Mouse (Mus musculus): ENCODE results near the gene Gpc3. TPM values are rescaled to one million over a fixed set of nuclear protein-coding genes. Genes with fewer than 3 reads are reported as not detected.

Gene Gpc3
- polyA plus RNA-seq, 1 experiment, result not detected

- H3K79me2 ChIP-seq (ENCODE audit: control insufficient read depth, insufficient read depth), result no peaks in the 10 kb centered on the region
- TF ChIP-seq USF1 (IDR thresholded peaks at IDR 0.05; ENCODE audit: low read depth) (no peak), CTCF (IDR thresholded peaks at IDR 0.05; ENCODE audit: control insufficient read depth, insufficient read depth, insufficient read length) (no peak), MAX (IDR thresholded peaks at IDR 0.05) (no peak), MYOG (IDR thresholded peaks at IDR 0.05; ENCODE audit: control insufficient read depth, extremely low read depth, insufficient read length) (no peak), MYOD1 (IDR thresholded peaks at IDR 0.05; ENCODE audit: control insufficient read depth, insufficient read length, low read depth) (no peak)
- H3K4me3 ChIP-seq (ENCODE audit: insufficient read depth, poor library complexity, severe bottlenecking), result no peak overlapping the region
- H3K36me3 ChIP-seq (ENCODE audit: control insufficient read depth, insufficient read depth), result no peaks in the 10 kb centered on the region
- H3K27me3 ChIP-seq (ENCODE audit: control insufficient read depth, insufficient read depth, insufficient read length), result no peaks in the 10 kb centered on the region
- H3K79me3 ChIP-seq (ENCODE audit: low read depth), result no peaks in the 10 kb centered on the region
- no peak overlapping the region for H3ac ChIP-seq (ENCODE audit: control insufficient read depth, insufficient read length, low read depth)
Measured at GRCm38 (mm10) chrX:52511151-52511550, 102.6 kb downstream of the Gpc3 start.

GRCm38 (mm10) chrX:52503857-52504256 lies 109.9 kb downstream of the Gpc3 start:
- H3K4me3 ChIP-seq (ENCODE audit: insufficient read depth, poor library complexity, severe bottlenecking), result no peak overlapping the region
- no peaks in the 10 kb centered on the region for H3K27me3 ChIP-seq (ENCODE audit: control insufficient read depth, insufficient read depth, insufficient read length)
- H3K79me3 ChIP-seq (ENCODE audit: low read depth), result no peaks in the 10 kb centered on the region
- no peak overlapping the region for H3ac ChIP-seq (ENCODE audit: control insufficient read depth, insufficient read length, low read depth)
- TF ChIP-seq FOSL1 (IDR thresholded peaks at IDR 0.05; ENCODE audit: insufficient read depth, low read length, poor library complexity, severe bottlenecking) (no peak), MYOG (IDR thresholded peaks at IDR 0.05; ENCODE audit: control insufficient read depth, extremely low read depth, insufficient read length) (no peak), CEBPB (IDR thresholded peaks at IDR 0.05; ENCODE audit: low read depth) (no peak), MAX (IDR thresholded peaks at IDR 0.05) (no peak), MYOD1 (IDR thresholded peaks at IDR 0.05; ENCODE audit: control insufficient read depth, insufficient read length, low read depth) (no peak), CTCF (IDR thresholded peaks at IDR 0.05; ENCODE audit: control insufficient read depth, insufficient read depth, insufficient read length) (no peak), USF1 (IDR thresholded peaks at IDR 0.05; ENCODE audit: low read depth) (no peak)
- H3K79me2 ChIP-seq (ENCODE audit: control insufficient read depth, insufficient read depth), result no peaks in the 10 kb centered on the region
- no peaks in the 10 kb centered on the region for H3K36me3 ChIP-seq (ENCODE audit: control insufficient read depth, insufficient read depth)

- no peak overlapping the region for H3K4me3 ChIP-seq (ENCODE audit: insufficient read depth, poor library complexity, severe bottlenecking)
- no peak overlapping the region for H3ac ChIP-seq (ENCODE audit: control insufficient read depth, insufficient read length, low read depth)
- no peaks in the 10 kb centered on the region for H3K79me3 ChIP-seq (ENCODE audit: low read depth)
- TF ChIP-seq FOSL1 (IDR thresholded peaks at IDR 0.05; ENCODE audit: insufficient read depth, low read length, poor library complexity, severe bottlenecking) (no peak), MYOD1 (IDR thresholded peaks at IDR 0.05; ENCODE audit: control insufficient read depth, insufficient read length, low read depth) (no peak), USF1 (IDR thresholded peaks at IDR 0.05; ENCODE audit: low read depth) (no peak), MYOG (IDR thresholded peaks at IDR 0.05; ENCODE audit: control insufficient read depth, extremely low read depth, insufficient read length) (no peak)
- no peaks in the 10 kb centered on the region for H3K79me2 ChIP-seq (ENCODE audit: control insufficient read depth, insufficient read depth)
- no peaks in the 10 kb centered on the region for H3K36me3 ChIP-seq (ENCODE audit: control insufficient read depth, insufficient read depth)
- H3K27me3 ChIP-seq (ENCODE audit: control insufficient read depth, insufficient read depth, insufficient read length), result no peaks in the 10 kb centered on the region
Measured at GRCm38 (mm10) chrX:52489461-52489860, 124.3 kb downstream of the Gpc3 start.

GRCm38 (mm10) chrX:52455074-52455588 lies 158.6 kb downstream of the Gpc3 start:
- Histone ChIP-seq H3K27me3 (ENCODE audit: control insufficient read depth, insufficient read depth, insufficient read length) (no peaks in the 10 kb centered on the region), H3K4me3 (ENCODE audit: insufficient read depth, poor library complexity, severe bottlenecking) (no peak overlapping the region), H3K79me3 (ENCODE audit: low read depth) (no peaks in the 10 kb centered on the region), H3K36me3 (ENCODE audit: control insufficient read depth, insufficient read depth) (no peaks in the 10 kb centered on the region), H3ac (ENCODE audit: control insufficient read depth, insufficient read length, low read depth) (no peak overlapping the region), H3K79me2 (ENCODE audit: control insufficient read depth, insufficient read depth) (no peaks in the 10 kb centered on the region)
- TF ChIP-seq MAX (IDR thresholded peaks at IDR 0.05) (no peak), CTCF (IDR thresholded peaks at IDR 0.05; ENCODE audit: control insufficient read depth, insufficient read depth, insufficient read length) (no peak)

GRCm38 (mm10) chrX:52453445-52454182 lies 160.1 kb downstream of the Gpc3 start:
- no peak overlapping the region for H3ac ChIP-seq (ENCODE audit: control insufficient read depth, insufficient read length, low read depth)
- no peak overlapping the region for H3K4me3 ChIP-seq (ENCODE audit: insufficient read depth, poor library complexity, severe bottlenecking)
- H3K27me3 ChIP-seq (ENCODE audit: control insufficient read depth, insufficient read depth, insufficient read length), result no peaks in the 10 kb centered on the region
- H3K79me3 ChIP-seq (ENCODE audit: low read depth), result no peaks in the 10 kb centered on the region
- no peaks in the 10 kb centered on the region for H3K36me3 ChIP-seq (ENCODE audit: control insufficient read depth, insufficient read depth)
- no peak for TF ChIP-seq CEBPB (IDR thresholded peaks at IDR 0.05; ENCODE audit: low read depth)
- TF ChIP-seq MYOG (IDR thresholded peaks at IDR 0.05; ENCODE audit: control insufficient read depth, extremely low read depth, insufficient read length), result no peak
- TF ChIP-seq CTCF (IDR thresholded peaks at IDR 0.05; ENCODE audit: control insufficient read depth, insufficient read depth, insufficient read length), result peak; percentile 39
- H3K79me2 ChIP-seq (ENCODE audit: control insufficient read depth, insufficient read depth), result no peaks in the 10 kb centered on the region

GRCm38 (mm10) chrX:52449177-52449576 lies 164.6 kb downstream of the Gpc3 start:
- no peak overlapping the region for H3K4me3 ChIP-seq (ENCODE audit: insufficient read depth, poor library complexity, severe bottlenecking)
- H3K79me3 ChIP-seq (ENCODE audit: low read depth), result no peaks in the 10 kb centered on the region
- H3K79me2 ChIP-seq (ENCODE audit: control insufficient read depth, insufficient read depth), result no peaks in the 10 kb centered on the region
- H3ac ChIP-seq (ENCODE audit: control insufficient read depth, insufficient read length, low read depth), result no peak overlapping the region
- H3K36me3 ChIP-seq (ENCODE audit: control insufficient read depth, insufficient read depth), result no peaks in the 10 kb centered on the region
- no peak for TF ChIP-seq MAX (IDR thresholded peaks at IDR 0.05)
- no peak for TF ChIP-seq MYOD1 (IDR thresholded peaks at IDR 0.05; ENCODE audit: control insufficient read depth, insufficient read length, low read depth)
- H3K27me3 ChIP-seq (ENCODE audit: control insufficient read depth, insufficient read depth, insufficient read length), result no peaks in the 10 kb centered on the region

All from C2C12 (cell line).